ENCODE assay signal across 15 mouse cellular contexts in genomic region chr4:105033153-105033552, GRCm38 (mm10).
DNase-seq lines count a peak whose midpoint lies in the region; ATAC-seq and TF ChIP-seq lines count a peak whose summit lies in the region.
"Had no signal": no experiment of that assay in that cellular context is flagged by ENCODE, and none has a peak within 500 bp of the region (broad histone marks: within the 10 kb centered on the region; RNA-seq: fewer than 3 reads in every experiment).

No protein-coding gene starts in this region.

- H3K4me3 ChIP-seq in cerebellum, adult 2 months (replicated peaks; ENCODE audit: insufficient read depth, low read depth, low read length) = no peak overlapping the region
- no peak overlapping the region for H3K4me3 ChIP-seq in hindbrain, embryonic 14.5 days (replicated peaks; ENCODE audit: low read length)
- no peak overlapping the region for H3K4me3 ChIP-seq in hindbrain, embryonic 10.5 days
- H3K4me3 ChIP-seq in lung, postnatal 0 days (ENCODE audit: low read depth, low read length) = no peak overlapping the region
- H3K4me3 ChIP-seq: embryonic facial prominence, embryonic 10.5 days; forebrain, embryonic 13.5 days; liver, embryonic 15.5 days; midbrain, embryonic 13.5 days had no signal

- no peak for TF ChIP-seq POLR2A in cerebellum, adult 2 months (IDR thresholded peaks at IDR 0.05; ENCODE audit: borderline replicate concordance, insufficient read depth, low read length)

- no peaks in the 10 kb centered on the region for H3K4me1 ChIP-seq in cerebellum, adult 2 months (ENCODE audit: control insufficient read depth, insufficient read depth, low read length)
- H3K4me1 ChIP-seq in hindbrain, embryonic 14.5 days (replicated peaks; ENCODE audit: control insufficient read depth, insufficient read depth, low read length) = no peaks in the 10 kb centered on the region
- H3K4me1 ChIP-seq in hindbrain, embryonic 10.5 days (replicated peaks) = no peaks in the 10 kb centered on the region
- no peaks in the 10 kb centered on the region for H3K4me1 ChIP-seq in lung, postnatal 0 days (ENCODE audit: insufficient read depth, low read depth, low read length)
- H3K4me1 ChIP-seq: embryonic facial prominence, embryonic 10.5 days; forebrain, embryonic 13.5 days; liver, embryonic 15.5 days; midbrain, embryonic 13.5 days had no signal

- no peak for TF ChIP-seq EP300 in lung, postnatal 0 days (IDR thresholded peaks at IDR 0.05)

- H3K9ac ChIP-seq in hindbrain, embryonic 14.5 days = no peak overlapping the region
- no peak overlapping the region for H3K9ac ChIP-seq in lung, postnatal 0 days (replicated peaks; ENCODE audit: low read depth)
- H3K9ac ChIP-seq: forebrain, embryonic 13.5 days; liver, embryonic 15.5 days; midbrain, embryonic 13.5 days had no signal

- 50% methylated on average over 7 of the region's 7 CpGs for WGBS in cerebellum, adult 2 months
- 48% methylated on average over 7 of the region's 7 CpGs for WGBS in hindbrain, embryonic 14.5 days
- WGBS in hindbrain, embryonic 10.5 days = 49% methylated on average over 7 of the region's 7 CpGs
- 53% methylated on average over 7 of the region's 7 CpGs for WGBS in lung, postnatal 0 days

- H3K27ac ChIP-seq in cerebellum, adult 2 months (ENCODE audit: insufficient read depth, low read length) = no peak overlapping the region
- H3K27ac ChIP-seq in hindbrain, embryonic 14.5 days = no peak overlapping the region
- no peak overlapping the region for H3K27ac ChIP-seq in hindbrain, embryonic 10.5 days
- H3K27ac ChIP-seq in lung, postnatal 0 days (ENCODE audit: low read length) = no peak overlapping the region
- H3K27ac ChIP-seq: embryonic facial prominence, embryonic 10.5 days; forebrain, embryonic 13.5 days; liver, embryonic 15.5 days; midbrain, embryonic 13.5 days had no signal

- no peak overlapping the region for H3K4me2 ChIP-seq in hindbrain, embryonic 14.5 days (replicated peaks)
- H3K4me2 ChIP-seq in lung, postnatal 0 days (replicated peaks; ENCODE audit: low read depth, low read length) = no peak overlapping the region
- H3K4me2 ChIP-seq: forebrain, embryonic 13.5 days; liver, embryonic 15.5 days; midbrain, embryonic 13.5 days had no signal

- peaks cover 6% of the 10 kb centered on the region; the same call in 1 of the 2 replicates for H3K36me3 ChIP-seq in hindbrain, embryonic 14.5 days (replicated peaks; ENCODE audit: control insufficient read depth, insufficient read depth)
- no peaks in the 10 kb centered on the region for H3K36me3 ChIP-seq in hindbrain, embryonic 10.5 days
- H3K36me3 ChIP-seq in lung, postnatal 0 days (ENCODE audit: insufficient read depth, low read length) = no peaks in the 10 kb centered on the region
- H3K36me3 ChIP-seq: embryonic facial prominence, embryonic 10.5 days; liver, embryonic 15.5 days had no signal

- peak; percentile 58; the same call in 1 of the 2 replicates for TF ChIP-seq CTCF in cerebellum, adult 2 months (IDR thresholded peaks at IDR 0.05; ENCODE audit: borderline replicate concordance, insufficient read depth, low read depth, low read length)
- TF ChIP-seq CTCF in lung, postnatal 0 days (IDR thresholded peaks at IDR 0.05) = peak; percentile 34; the same call in 1 of the 2 replicates

- H3K9me3 ChIP-seq in hindbrain, embryonic 14.5 days (ENCODE audit: control insufficient read depth, low read length) = no peaks in the 10 kb centered on the region
- H3K9me3 ChIP-seq in hindbrain, embryonic 10.5 days = no peaks in the 10 kb centered on the region
- no peaks in the 10 kb centered on the region for H3K9me3 ChIP-seq in lung, postnatal 0 days (ENCODE audit: low read length)
- H3K9me3 ChIP-seq: embryonic facial prominence, embryonic 10.5 days; forebrain, embryonic 13.5 days; liver, embryonic 15.5 days; midbrain, embryonic 13.5 days had no signal

- no peak for ATAC-seq in hindbrain, embryonic 14.5 days (ENCODE audit: low FRiP score)
- ATAC-seq in lung, postnatal 0 days = no peak
- ATAC-seq: forebrain, embryonic 13.5 days; inflammation-experienced regulatory T-cells, adult 6 months; midbrain, embryonic 13.5 days had no signal

- H3K27me3 ChIP-seq in cerebellum, adult 2 months (ENCODE audit: control insufficient read depth, insufficient read depth, low read length) = no peaks in the 10 kb centered on the region
- no peaks in the 10 kb centered on the region for H3K27me3 ChIP-seq in hindbrain, embryonic 14.5 days (ENCODE audit: control insufficient read depth, insufficient read depth, low read length)
- no peaks in the 10 kb centered on the region for H3K27me3 ChIP-seq in hindbrain, embryonic 10.5 days (ENCODE audit: insufficient read depth, poor library complexity, severe bottlenecking)
- H3K27me3 ChIP-seq in lung, postnatal 0 days (replicated peaks; ENCODE audit: insufficient read depth, low read length) = no peaks in the 10 kb centered on the region
- H3K27me3 ChIP-seq: forebrain, embryonic 13.5 days; liver, embryonic 15.5 days; midbrain, embryonic 13.5 days had no signal

- peak; percentile 10 to 33 for DNase-seq in cerebellum, adult 2 months
- DNase-seq in cerebellum, adult 11-12 months = no peak
- peak; percentile 34 for DNase-seq in hindbrain, embryonic 14.5 days (ENCODE audit: low spot score)
- DNase-seq in hindbrain, embryonic 10.5 days (ENCODE audit: low spot score) = no peak
- no peak for DNase-seq in lung, postnatal 0 days (ENCODE audit: low spot score)
- DNase-seq in lung, postnatal 14 days = no peak
- DNase-seq in kidney, postnatal 4 days = peak; percentile 18 to 30
- DNase-seq in urinary bladder, postnatal 25 days (ENCODE audit: low spot score) = no peak
- DNase-seq: adrenal gland, postnatal 10 days; thymus, postnatal 4 days had no signal

Comparison
In these comparisons a context has a peak if more than half of its experiments do, and no peak if none do; other contexts are left out.
1. DNase-seq: peak in cerebellum, adult 2 months (2 of 2), hindbrain, embryonic 14.5 days (single experiment) and kidney, postnatal 4 days (2 of 2); none in cerebellum, adult 11-12 months (single experiment), hindbrain, embryonic 10.5 days (single experiment), lung, postnatal 0 days (single experiment), lung, postnatal 14 days (single experiment) and urinary bladder, postnatal 25 days (single experiment).